Mouse (Mus musculus) liver, embryonic 11.5 days (tissue): Measurements from ENCODE around the gene Vps13a. TPM values are rescaled to one million over a fixed set of nuclear protein-coding genes. Genes with fewer than 3 reads are reported as not detected.

Source experiments
- ATAC-seq: fragments of 200-750 bp; cut with Nextera tagmentation; replicated peaks from 2 replicates; pipeline ENCODE4 v1.8.0; 2017; ENCODE audit warnings: moderate number of reproducible peaks, mild to moderate bottlenecking, moderate TSS enrichment, moderate library complexity; ENCODE audit not compliant: low FRiP score
- DNase-seq: peaks from one replicate; pipeline ENCODE4 v3.0.0-alpha.2; 2017; ENCODE audit warnings: low spot score
- H3K27ac ChIP-seq: fragments of 300-500 bp; sonication (generic); 2 replicates; pipeline ENCODE4 v1.5.1; 2014; ENCODE audit warnings: mild to moderate bottlenecking, low read depth, low read length, control low read depth
- H3K27me3 ChIP-seq: fragments of 300-500 bp; sonication (generic); replicated peaks from 2 replicates; pipeline ENCODE4 v1.6.1; 2014; ENCODE audit warnings: low read length, mixed read lengths; ENCODE audit not compliant: control insufficient read depth, insufficient read depth
- H3K36me3 ChIP-seq: fragments of 300-500 bp; sonication (generic); 2 replicates; pipeline ENCODE4 v1.6.1; 2014; ENCODE audit warnings: mild to moderate bottlenecking, low read length, moderate library complexity, mixed read lengths; ENCODE audit not compliant: control insufficient read depth, insufficient read depth
- H3K4me1 ChIP-seq: fragments of 300-500 bp; sonication (generic); replicated peaks from 2 replicates; pipeline ENCODE4 v1.6.1; 2014; ENCODE audit warnings: low read length, mixed read lengths; ENCODE audit not compliant: control insufficient read depth, insufficient read depth
- H3K4me2 ChIP-seq: fragments of 300-500 bp; sonication (generic); 2 replicates; pipeline ENCODE4 v1.6.1; 2014; ENCODE audit warnings: mild to moderate bottlenecking, control low read depth, moderate library complexity
- H3K4me3 ChIP-seq: fragments of 300-500 bp; sonication (generic); 2 replicates; pipeline ENCODE4 v1.5.1; 2014; ENCODE audit warnings: low read depth, low read length, control low read depth
- H3K9ac ChIP-seq: fragments of 300-500 bp; sonication (generic); 2 replicates; pipeline ENCODE4 v1.6.1; 2014; ENCODE audit warnings: low read depth, low read length, control low read depth
- H3K9me3 ChIP-seq: fragments of 300-500 bp; sonication (generic); 2 replicates; pipeline ENCODE4 v1.6.1; 2016; ENCODE audit warnings: low read length, inconsistent platforms, mixed read lengths; ENCODE audit not compliant: control insufficient read depth
- WGBS: fragments of 180-500 bp; shearing (Covaris S2); extraction: QIAGEN DNeasy Blood & Tissue Kit; methylation state at CpG from one replicate; pipeline ENCODE4 v1.1.7; 2014; 5-methylcytosine and 5-hydroxymethylcytosine counted together
- polyA plus RNA-seq: library from polyadenylated mRNA; unstranded; fragments of >200 nt; fragmentation: Nextera tagmentation; extraction: Ambion mirVana; gene quantifications from 2 replicates; pipeline ENCODE4 v1.2.1, GENCODE M21; 2014

Gene Vps13a
- 14.1 and 19.4 TPM in 2 replicates for polyA plus RNA-seq

DNA sequence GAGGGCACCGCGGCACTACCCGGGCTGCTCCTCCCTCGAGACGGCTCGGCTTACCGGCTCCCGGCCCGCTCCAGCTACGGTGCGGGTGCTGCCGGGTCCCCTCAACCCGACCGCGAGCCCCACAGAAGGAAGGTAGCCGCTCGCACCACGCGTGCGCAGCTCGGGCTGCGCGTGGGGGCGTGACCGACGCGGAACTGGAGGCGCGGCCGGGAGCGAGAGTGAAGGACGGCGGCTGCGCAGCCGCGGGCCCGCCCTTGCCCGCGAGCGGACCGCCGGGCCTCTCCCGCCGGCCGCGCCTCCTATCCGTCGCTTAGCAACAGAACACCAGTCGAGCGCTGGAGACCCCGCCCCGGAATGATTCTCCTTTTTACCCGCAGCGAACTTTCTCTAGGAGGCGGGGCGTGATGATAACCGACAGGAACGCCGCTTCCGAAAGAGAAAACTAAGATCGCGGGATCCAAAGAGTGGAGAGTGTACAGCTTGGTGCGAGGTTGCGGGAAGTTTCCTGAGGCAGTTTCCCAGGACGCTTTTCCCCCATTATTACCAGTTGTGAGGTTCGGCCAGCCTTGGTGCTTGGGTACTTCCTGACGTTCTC is at the start of gene Vps13a:
TSS of gene Vps13a (minus strand) at position 144 of the 595 bp plus-strand sequence.
- H3K4me3 ChIP-seq = peak within 1 kb of the TSS; percentile 79
- peak within 1 kb of the TSS; percentile 39; the same call in 1 of the 2 replicates for H3K27ac ChIP-seq
- H3K4me1 ChIP-seq = 0 out of 2 replicates have a peak, but pooled peaks cover 2% of the 10 kb centered on the region
- ATAC-seq = peak; percentile 96
- peak; percentile 91 for DNase-seq
- no peaks in the 10 kb centered on the region for H3K9me3 ChIP-seq
- WGBS = under 1% methylated on average over 67 of the region's 67 CpGs
- no peaks in the 10 kb centered on the region for H3K36me3 ChIP-seq
- H3K9ac ChIP-seq = peak within 1 kb of the TSS; percentile 82
- peak within 1 kb of the TSS; percentile 95 for H3K4me2 ChIP-seq
- H3K27me3 ChIP-seq = no peaks in the 10 kb centered on the region

DNA sequence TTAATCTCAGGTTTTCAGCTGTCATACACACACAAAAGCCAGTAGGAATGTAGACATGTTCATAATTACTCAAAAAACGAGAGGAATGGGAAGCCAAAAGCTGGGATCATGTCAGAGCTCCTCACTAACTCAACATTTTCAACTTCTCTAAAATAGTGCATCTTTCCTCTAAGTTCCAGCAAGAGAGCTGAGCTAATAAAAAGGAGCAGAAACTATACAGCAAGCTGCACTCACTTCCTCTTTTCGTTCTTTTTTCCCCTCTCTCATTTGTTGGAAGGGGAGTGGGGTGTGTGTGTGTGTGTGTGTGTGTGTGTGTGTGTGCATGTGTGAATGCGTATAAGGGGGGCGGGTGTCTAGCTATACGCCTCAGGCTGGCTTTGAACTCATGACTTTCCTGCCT is 46.9 kb upstream of the Vps13a start:
- Histone ChIP-seq H3K4me2 (no peak overlapping the region), H3K27me3 (no peaks in the 10 kb centered on the region), H3K9ac (no peak overlapping the region), H3K9me3 (no peaks in the 10 kb centered on the region), H3K27ac (no peak overlapping the region), H3K4me1 (no peaks in the 10 kb centered on the region), H3K4me3 (no peak overlapping the region), H3K36me3 (no peaks in the 10 kb centered on the region)
- WGBS = 62% methylated on average over 5 of the region's 5 CpGs
- ATAC-seq (no peak), DNase-seq (no peak)

DNA sequence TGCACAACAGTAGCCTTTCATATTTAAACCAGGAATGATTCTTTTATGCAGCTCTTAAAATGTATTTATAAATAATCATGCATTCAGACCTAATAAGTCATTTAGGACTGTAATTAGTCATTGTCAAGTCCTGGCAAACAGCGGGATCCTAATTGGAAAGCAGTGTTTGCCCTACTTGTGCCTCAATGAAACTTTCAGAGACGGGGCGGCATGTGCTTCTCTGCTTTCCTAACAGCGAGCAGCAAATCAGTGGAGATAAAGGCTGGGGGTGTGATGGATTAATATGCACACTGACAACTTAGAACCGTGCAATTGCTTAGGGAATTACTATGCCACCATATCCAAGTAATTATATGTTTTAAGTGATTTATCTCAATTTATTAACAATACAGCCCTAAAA is 44.5 kb upstream of the Vps13a start:
- Histone ChIP-seq H3K4me3 (no peak overlapping the region), H3K27ac (no peak overlapping the region), H3K9ac (no peak overlapping the region), H3K36me3 (no peaks in the 10 kb centered on the region), H3K4me1 (no peaks in the 10 kb centered on the region), H3K9me3 (no peaks in the 10 kb centered on the region), H3K27me3 (no peaks in the 10 kb centered on the region), H3K4me2 (no peak overlapping the region)
- DNase-seq (no peak), ATAC-seq (no peak)
- 64% methylated on average over 5 of the region's 5 CpGs for WGBS

DNA sequence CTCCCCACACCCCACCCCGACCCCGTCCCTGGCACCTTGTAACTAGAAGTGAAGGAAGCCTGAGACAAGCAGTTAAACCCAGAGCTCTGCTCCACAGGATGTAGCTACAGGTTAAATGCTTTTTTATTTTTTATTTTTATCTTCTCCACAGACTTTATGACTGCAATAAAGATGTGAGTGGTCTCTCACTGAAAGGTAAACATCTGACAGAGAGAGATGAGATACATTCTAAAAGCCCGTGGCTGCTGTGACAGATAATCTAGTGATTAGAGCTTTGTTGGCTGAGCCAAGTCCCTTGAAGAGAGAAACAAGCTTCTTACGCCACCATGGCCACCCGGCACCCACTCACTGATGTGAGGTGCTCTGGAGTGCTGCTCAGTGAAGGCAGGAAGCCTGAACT is 34.1 kb upstream of the Vps13a start:
- Histone ChIP-seq H3K4me2 (no peak overlapping the region), H3K4me3 (no peak overlapping the region), H3K27ac (no peak overlapping the region), H3K27me3 (no peaks in the 10 kb centered on the region), H3K36me3 (no peaks in the 10 kb centered on the region), H3K9ac (no peak overlapping the region), H3K9me3 (no peaks in the 10 kb centered on the region), H3K4me1 (no peaks in the 10 kb centered on the region)
- ATAC-seq (no peak), DNase-seq (no peak)
- WGBS = 34% methylated on average over 5 of the region's 5 CpGs

DNA sequence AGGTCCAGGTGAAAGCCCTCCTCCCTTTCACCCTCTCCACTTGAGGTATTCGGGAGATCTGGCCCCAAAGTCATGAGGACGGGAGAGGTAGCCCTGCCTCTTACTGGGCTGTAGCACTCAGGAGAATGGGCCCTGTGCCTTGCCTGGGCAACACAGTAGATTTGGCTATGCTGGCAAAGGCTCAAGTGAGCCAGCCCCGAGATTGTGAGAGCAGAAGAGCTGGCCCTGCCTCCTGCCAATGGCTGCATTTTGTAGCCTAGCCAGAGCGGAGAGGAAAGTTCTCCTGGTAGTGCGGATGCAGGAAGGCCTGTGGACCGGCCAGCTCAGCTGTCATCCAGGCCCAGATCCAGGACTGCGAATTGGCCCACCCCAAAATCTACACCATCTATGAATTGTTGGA is 32.6 kb upstream of the Vps13a start:
- DNase-seq (no peak), ATAC-seq (no peak)
- no peak overlapping the region for H3K9ac ChIP-seq
- WGBS = 78% methylated on average over 7 of the region's 7 CpGs
- H3K27ac ChIP-seq = no peak overlapping the region
- H3K9me3 ChIP-seq = no peaks in the 10 kb centered on the region
- H3K27me3 ChIP-seq = no peaks in the 10 kb centered on the region
- no peak overlapping the region for H3K4me2 ChIP-seq
- H3K36me3 ChIP-seq = no peaks in the 10 kb centered on the region
- H3K4me3 ChIP-seq = no peak overlapping the region
- no peaks in the 10 kb centered on the region for H3K4me1 ChIP-seq

DNA sequence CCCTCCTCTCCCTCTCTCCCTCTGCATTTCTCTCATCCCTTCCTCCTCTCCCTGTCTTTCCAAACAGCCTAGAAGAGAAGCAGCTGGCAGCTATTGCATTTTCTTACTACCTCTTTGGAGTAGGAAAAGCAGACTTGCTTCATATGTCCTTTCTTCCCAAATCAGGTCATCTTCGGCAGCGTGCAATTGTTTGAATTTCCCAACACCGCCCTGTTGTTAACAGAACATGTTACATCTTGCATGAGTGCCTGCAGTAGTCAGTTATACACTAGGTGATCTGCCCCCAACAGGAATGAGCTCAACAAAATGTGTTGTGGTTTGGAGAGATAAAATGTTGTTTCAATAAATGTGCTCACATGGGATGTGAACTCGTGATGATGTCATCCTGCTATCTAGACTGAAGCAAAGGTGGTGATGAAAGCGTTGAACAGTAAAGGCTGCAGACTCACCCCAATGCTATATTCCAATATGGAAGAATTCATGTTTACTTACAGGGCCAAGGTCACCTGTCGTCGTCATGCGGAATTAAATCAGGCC is 31.4 kb upstream of the Vps13a start:
- no peaks in the 10 kb centered on the region for H3K4me1 ChIP-seq
- no peak for DNase-seq
- no peaks in the 10 kb centered on the region for H3K36me3 ChIP-seq
- 78% methylated on average over 8 of the region's 8 CpGs for WGBS
- H3K4me2 ChIP-seq = no peak overlapping the region
- no peak overlapping the region for H3K4me3 ChIP-seq
- H3K27me3 ChIP-seq = no peaks in the 10 kb centered on the region
- 0 out of 2 replicates have a peak, but pooled peaks have one; percentile 39 for ATAC-seq
- H3K9me3 ChIP-seq = no peaks in the 10 kb centered on the region
- no peak overlapping the region for H3K27ac ChIP-seq
- no peak overlapping the region for H3K9ac ChIP-seq

DNA sequence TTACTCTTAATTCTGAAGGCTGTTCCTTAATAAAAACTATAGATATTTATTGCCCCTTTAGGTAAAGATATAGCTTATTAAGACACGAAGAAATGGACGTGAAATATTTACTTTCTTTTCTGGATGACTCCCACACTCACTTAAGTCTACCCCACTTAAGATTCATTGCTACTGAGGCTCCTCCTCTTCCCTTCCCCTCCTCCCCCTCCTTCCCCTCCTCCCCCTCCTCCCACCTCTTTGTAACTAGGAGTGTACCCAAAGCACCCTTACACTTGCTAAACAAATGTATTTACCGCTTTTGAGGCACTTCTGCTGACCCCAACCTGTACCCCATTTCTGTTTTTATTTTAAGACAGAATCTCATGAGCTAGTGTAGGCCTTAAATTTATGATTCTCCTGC is 24.4 kb upstream of the Vps13a start:
- ATAC-seq (peak; percentile 69; the same call in 1 of the 2 replicates), DNase-seq (no peak)
- H3K9me3 ChIP-seq = no peaks in the 10 kb centered on the region
- no peak overlapping the region for H3K4me2 ChIP-seq
- no peak overlapping the region for H3K27ac ChIP-seq
- no peaks in the 10 kb centered on the region for H3K4me1 ChIP-seq
- no peak overlapping the region for H3K4me3 ChIP-seq
- H3K9ac ChIP-seq = no peak overlapping the region
- no peaks in the 10 kb centered on the region for H3K36me3 ChIP-seq
- WGBS = 41% methylated on average over 3 of the region's 3 CpGs
- H3K27me3 ChIP-seq = no peaks in the 10 kb centered on the region

DNA sequence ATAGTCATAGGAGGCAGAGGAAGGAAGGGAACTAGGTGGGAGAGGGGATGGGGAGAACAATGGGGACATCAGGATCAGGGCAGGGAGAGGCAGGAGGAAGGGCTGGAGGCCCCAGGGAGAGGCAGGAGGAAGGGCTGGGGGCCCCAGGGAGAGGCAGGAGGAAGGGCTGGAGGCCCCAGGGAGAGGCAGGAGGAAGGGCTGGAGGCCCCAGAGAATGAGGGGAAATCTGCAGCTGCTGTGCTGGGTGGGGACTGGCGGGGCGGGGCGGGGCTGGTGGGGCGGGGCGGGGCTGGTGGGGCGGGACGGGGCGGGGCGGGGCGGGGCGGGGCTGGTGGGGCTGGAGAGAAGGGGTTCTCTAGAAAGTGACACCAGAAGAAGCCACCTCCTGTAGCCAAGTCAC is 23.8 kb upstream of the Vps13a start:
- H3K9me3 ChIP-seq = no peaks in the 10 kb centered on the region
- DNase-seq = no peak
- no peaks in the 10 kb centered on the region for H3K36me3 ChIP-seq
- no peak overlapping the region for H3K9ac ChIP-seq
- no peaks in the 10 kb centered on the region for H3K4me1 ChIP-seq
- H3K4me2 ChIP-seq = no peak overlapping the region
- no peak overlapping the region for H3K27ac ChIP-seq
- 0% methylated on average over 1 of the region's 11 CpGs for WGBS
- H3K27me3 ChIP-seq = no peaks in the 10 kb centered on the region
- H3K4me3 ChIP-seq = no peak overlapping the region
- ATAC-seq = peak; percentile 83

DNA sequence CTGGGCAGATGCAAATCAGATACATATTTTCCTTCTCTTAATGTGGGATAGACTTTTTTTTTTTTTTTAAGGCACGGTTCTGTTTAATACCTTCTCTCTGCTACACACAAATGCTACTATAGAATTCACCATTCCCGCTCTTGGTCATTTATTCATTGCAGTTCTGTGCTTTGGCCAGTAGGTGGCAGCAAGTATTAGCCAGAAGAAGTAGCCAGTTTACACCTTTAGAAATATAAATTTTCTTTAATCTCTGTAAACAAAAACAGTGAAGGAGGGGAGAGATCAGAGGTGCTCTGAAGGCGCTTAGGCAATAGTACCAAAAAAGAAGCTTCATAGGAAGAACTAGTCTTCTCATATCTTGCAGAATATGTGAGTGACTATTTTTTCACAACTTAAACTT is 22.0 kb upstream of the Vps13a start:
- no peak overlapping the region for H3K4me3 ChIP-seq
- H3K36me3 ChIP-seq = no peaks in the 10 kb centered on the region
- no peaks in the 10 kb centered on the region for H3K9me3 ChIP-seq
- ATAC-seq = no peak
- no peaks in the 10 kb centered on the region for H3K27me3 ChIP-seq
- H3K9ac ChIP-seq = no peak overlapping the region
- H3K4me1 ChIP-seq = no peaks in the 10 kb centered on the region
- H3K4me2 ChIP-seq = no peak overlapping the region
- WGBS = 3% methylated on average over 3 of the region's 3 CpGs
- no peak for DNase-seq
- H3K27ac ChIP-seq = no peak overlapping the region
